ENCODE assay signal across 8 mouse cellular contexts in the genomic region with DNA sequence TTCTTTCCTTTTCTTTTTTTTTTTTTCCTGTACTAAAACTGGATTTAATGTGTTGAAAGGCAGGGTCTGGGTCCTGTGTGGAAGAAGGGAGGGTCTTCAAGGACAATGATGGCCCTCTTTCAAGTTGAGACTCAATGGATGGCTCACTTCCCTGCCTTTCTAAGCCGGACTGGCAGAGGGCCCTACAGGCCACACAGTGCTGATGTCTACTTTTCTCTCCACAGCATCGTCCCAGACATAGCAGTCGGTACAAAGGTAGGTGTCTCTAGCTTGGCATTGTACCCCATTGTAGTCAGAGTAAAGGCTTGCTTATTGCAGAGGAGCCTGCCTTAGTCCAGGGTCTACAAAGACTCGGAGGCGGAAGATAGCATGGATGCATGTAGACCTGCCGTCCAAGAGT. TPM values are rescaled to one million over a fixed set of nuclear protein-coding genes. Genes with fewer than 3 reads are reported as not detected.
DNase-seq lines count a peak whose midpoint lies in the region; ATAC-seq and TF ChIP-seq lines count a peak whose summit lies in the region.

No protein-coding gene starts in this region.

- peak overlapping the region; percentile 100 for H3K9ac ChIP-seq in heart, embryonic 16.5 days (ENCODE audit: low read length)

- H3K4me1 ChIP-seq in heart, embryonic 16.5 days (ENCODE audit: control insufficient read depth, insufficient read depth, low read length), result peaks cover 60% of the 10 kb centered on the region
- peaks cover 12% of the 10 kb centered on the region for H3K4me1 ChIP-seq in bone marrow, adult 2 months (ENCODE audit: control insufficient read depth, insufficient read depth, low read length)
- peaks cover 69% of the 10 kb centered on the region for H3K4me1 ChIP-seq in hindbrain, embryonic 10.5 days (replicated peaks)
- peaks cover 62% of the 10 kb centered on the region for H3K4me1 ChIP-seq in midbrain, embryonic 10.5 days

- no peak for DNase-seq in heart, postnatal 25 days (ENCODE audit: low spot score)
- no peak for DNase-seq in hindbrain, embryonic 10.5 days (ENCODE audit: low spot score)
- no peak for DNase-seq in midbrain, embryonic 10.5 days (ENCODE audit: low spot score)
- no peak for DNase-seq in adipocyte (ENCODE audit: low spot score)
- no peak for DNase-seq in adrenal gland, postnatal 10 days
- DNase-seq in embryo, embryonic 10.5 days (ENCODE audit: low spot score), result no peak

- H3K4me3 ChIP-seq in heart, embryonic 16.5 days (ENCODE audit: low read length), result peak overlapping the region; percentile 98
- H3K4me3 ChIP-seq in bone marrow, adult 2 months (replicated peaks; ENCODE audit: control insufficient read depth, low read depth, low read length), result peak overlapping the region; percentile 56
- H3K4me3 ChIP-seq in hindbrain, embryonic 10.5 days, result peak overlapping the region; percentile 98
- H3K4me3 ChIP-seq in midbrain, embryonic 10.5 days, result peak overlapping the region; percentile 74

- H3K9me3 ChIP-seq in heart, embryonic 16.5 days (replicated peaks; ENCODE audit: control insufficient read depth, low read length), result no peaks in the 10 kb centered on the region
- H3K9me3 ChIP-seq in hindbrain, embryonic 10.5 days, result no peaks in the 10 kb centered on the region
- no peaks in the 10 kb centered on the region for H3K9me3 ChIP-seq in midbrain, embryonic 10.5 days (replicated peaks)

- peaks cover 27% of the 10 kb centered on the region for H3K36me3 ChIP-seq in heart, embryonic 16.5 days (ENCODE audit: control insufficient read depth, insufficient read depth)
- H3K36me3 ChIP-seq in hindbrain, embryonic 10.5 days, result peaks cover 58% of the 10 kb centered on the region
- peaks cover 57% of the 10 kb centered on the region for H3K36me3 ChIP-seq in midbrain, embryonic 10.5 days

- no peaks in the 10 kb centered on the region for H3K27me3 ChIP-seq in heart, embryonic 16.5 days (ENCODE audit: control insufficient read depth, insufficient read depth, low read length)
- H3K27me3 ChIP-seq in hindbrain, embryonic 10.5 days (ENCODE audit: insufficient read depth, poor library complexity, severe bottlenecking), result no peaks in the 10 kb centered on the region
- H3K27me3 ChIP-seq in midbrain, embryonic 10.5 days (ENCODE audit: low read depth, poor library complexity, severe bottlenecking), result no peaks in the 10 kb centered on the region

- TF ChIP-seq POLR2A in bone marrow, adult 2 months (IDR thresholded peaks at IDR 0.05; ENCODE audit: borderline replicate concordance, control insufficient read depth, low read depth, low read length), result no peak

- no peak for TF ChIP-seq CTCF in bone marrow, adult 2 months (IDR thresholded peaks at IDR 0.05; ENCODE audit: control insufficient read depth, insufficient read depth, low read length)

- H3K27ac ChIP-seq in heart, embryonic 16.5 days (ENCODE audit: low read length), result peak overlapping the region; percentile 100
- peak overlapping the region; percentile 20; the same call in 1 of the 2 replicates for H3K27ac ChIP-seq in bone marrow, adult 2 months (ENCODE audit: control insufficient read depth, insufficient read depth, low read depth, low read length, poor library complexity)
- peak overlapping the region; percentile 100; the same call in 1 of the 2 replicates for H3K27ac ChIP-seq in hindbrain, embryonic 10.5 days
- H3K27ac ChIP-seq in midbrain, embryonic 10.5 days (replicated peaks), result peak overlapping the region; percentile 100

- WGBS in heart, embryonic 16.5 days, result 17% methylated on average over 6 of the region's 6 CpGs
- WGBS in bone marrow, adult 2 months, result 7% methylated on average over 6 of the region's 6 CpGs
- 62% methylated on average over 6 of the region's 6 CpGs for WGBS in hindbrain, embryonic 10.5 days
- WGBS in midbrain, embryonic 10.5 days, result 63% methylated on average over 6 of the region's 6 CpGs

- ATAC-seq in heart, embryonic 16.5 days (replicated peaks; ENCODE audit: extremely low read depth, insufficient read depth, low FRiP score), result no peak

- peak overlapping the region; percentile 95 for H3K4me2 ChIP-seq in heart, embryonic 16.5 days (ENCODE audit: low read depth, low read length)

- intact Hi-C loops in heart, postnatal 25 days (cut with DNase I), result loop anchor here (2.0 to 10.0 kb wide), 2 partner anchors 15 to 289 kb away; partner anchors contain the start of genes Cbarp and Midn

RNA-seq across cellular contexts. Expression of gene Ptbp1, which starts 2.1 kb away (rescaled TPM):
- 125 and 146 TPM in 2 replicates for polyA plus RNA-seq in heart, embryonic 16.5 days (2015; fragmentation: Nextera tagmentation; extraction: Ambion mirVana)
- total RNA-seq in heart, postnatal 25 days (2021), result 10 to 100 TPM; 54.6 to 59.3 TPM
- 113 and 188 TPM in 2 replicates for polyA plus RNA-seq in bone marrow, adult 2 months (2011; ENCODE audit: insufficient read depth, insufficient read length, low replicate concordance, missing spikeins)
- polyA plus RNA-seq in hindbrain, embryonic 10.5 days (2016; fragmentation: Nextera tagmentation; extraction: Ambion mirVana), result 288 and 338 TPM in 2 replicates
- 296 and 334 TPM in 2 replicates for polyA plus RNA-seq in midbrain, embryonic 10.5 days (2016; fragmentation: Nextera tagmentation; extraction: Ambion mirVana)
- total RNA-seq in adrenal gland, postnatal 10 days (2021), result 100 to 1,000 TPM; 267 to 270 TPM

RNA-seq across cellular contexts. Expression of gene Prtn3, which starts 18.0 kb away (rescaled TPM):
- 1.2 and 1.9 TPM in 2 replicates for polyA plus RNA-seq in heart, embryonic 16.5 days (2015; fragmentation: Nextera tagmentation; extraction: Ambion mirVana)
- total RNA-seq in heart, postnatal 25 days (2021), result under 1 TPM in 1 of 2 experiments, not detected in 1; 0.44 TPM
- 143 and 259 TPM in 2 replicates for polyA plus RNA-seq in bone marrow, adult 2 months (2011; ENCODE audit: insufficient read depth, insufficient read length, low replicate concordance, missing spikeins)
- 10.0 and 15.1 TPM in 2 replicates for polyA plus RNA-seq in hindbrain, embryonic 10.5 days (2016; fragmentation: Nextera tagmentation; extraction: Ambion mirVana)
- polyA plus RNA-seq in midbrain, embryonic 10.5 days (2016; fragmentation: Nextera tagmentation; extraction: Ambion mirVana), result 8.0 and 13.5 TPM in 2 replicates
- total RNA-seq in adrenal gland, postnatal 10 days (2021), result 1 to 10 TPM; 1.5 to 2.8 TPM

RNA-seq across cellular contexts. Expression of gene Plppr3, which starts 18.2 kb away (rescaled TPM):
- polyA plus RNA-seq in heart, embryonic 16.5 days (2015; fragmentation: Nextera tagmentation; extraction: Ambion mirVana), result 9.1 and 9.8 TPM in 2 replicates
- not detected for total RNA-seq in heart, postnatal 25 days (2021)
- 16.4 and 32.4 TPM in 2 replicates for polyA plus RNA-seq in bone marrow, adult 2 months (2011; ENCODE audit: insufficient read depth, insufficient read length, low replicate concordance, missing spikeins)
- polyA plus RNA-seq in hindbrain, embryonic 10.5 days (2016; fragmentation: Nextera tagmentation; extraction: Ambion mirVana), result 122 and 205 TPM in 2 replicates
- polyA plus RNA-seq in midbrain, embryonic 10.5 days (2016; fragmentation: Nextera tagmentation; extraction: Ambion mirVana), result 110 and 169 TPM in 2 replicates
- 1 to 10 TPM; 3.4 to 4.3 TPM for total RNA-seq in adrenal gland, postnatal 10 days (2021)

RNA-seq across cellular contexts. Expression of gene Elane, which starts 29.8 kb away (rescaled TPM):
- polyA plus RNA-seq in heart, embryonic 16.5 days (2015; fragmentation: Nextera tagmentation; extraction: Ambion mirVana), result 0.20 and 1.1 TPM in 2 replicates
- not detected for total RNA-seq in heart, postnatal 25 days (2021)
- 102 and 162 TPM in 2 replicates for polyA plus RNA-seq in bone marrow, adult 2 months (2011; ENCODE audit: insufficient read depth, insufficient read length, low replicate concordance, missing spikeins)
- not detected in 2 replicates for polyA plus RNA-seq in hindbrain, embryonic 10.5 days (2016; fragmentation: Nextera tagmentation; extraction: Ambion mirVana)
- 0.16 and 0.46 TPM in 2 replicates for polyA plus RNA-seq in midbrain, embryonic 10.5 days (2016; fragmentation: Nextera tagmentation; extraction: Ambion mirVana)
- 1 to 10 TPM; 2.1 to 2.3 TPM for total RNA-seq in adrenal gland, postnatal 10 days (2021)

RNA-seq across cellular contexts. Expression of gene Cfd, which starts 34.4 kb away (rescaled TPM):
- not detected in 2 replicates for polyA plus RNA-seq in heart, embryonic 16.5 days (2015; fragmentation: Nextera tagmentation; extraction: Ambion mirVana)
- total RNA-seq in heart, postnatal 25 days (2021), result 10 to 100 TPM; 11.1 to 61.8 TPM
- polyA plus RNA-seq in bone marrow, adult 2 months (2011; ENCODE audit: insufficient read depth, insufficient read length, low replicate concordance, missing spikeins), result 20.0 TPM in 1 of 2 replicates, not detected in the other
- polyA plus RNA-seq in hindbrain, embryonic 10.5 days (2016; fragmentation: Nextera tagmentation; extraction: Ambion mirVana), result not detected in 2 replicates
- polyA plus RNA-seq in midbrain, embryonic 10.5 days (2016; fragmentation: Nextera tagmentation; extraction: Ambion mirVana), result not detected in 2 replicates
- total RNA-seq in adrenal gland, postnatal 10 days (2021), result 100 to 1,000 TPM; 316 to 348 TPM

Comparison
In these comparisons a context has a peak if more than half of its experiments do, and no peak if none do; other contexts are left out.
1. H3K27ac ChIP-seq: peak in every context shown above with its lines; median percentile 100 in heart, embryonic 16.5 days; 100 in hindbrain, embryonic 10.5 days; 100 in midbrain, embryonic 10.5 days; 20 in bone marrow, adult 2 months.